Mouse (Mus musculus): ENCODE measurements at regions not wholly inside any gene's neighbourhood (a gene's known extent, or its start where the extent isn't known, plus 50 kb on each side); places are given as distances from the start of the nearest gene placed in this dataset.
A peak's percentile ranks its signal among the peaks of the same experiment; 100 is the strongest.

GRCm38 (mm10) chr9:67620945-67621344, 61.4 kb upstream of the Tln2 start:
- H3K36me3 ChIP-seq (ENCODE audit: insufficient read depth, low read length), result no peaks in the 10 kb centered on the region
- ATAC-seq (ENCODE audit: low FRiP score), result no peak
- DNase-seq (ENCODE audit: low spot score), result no peak
- no peak overlapping the region for H3K4me3 ChIP-seq (ENCODE audit: low read depth, low read length)
- no peaks in the 10 kb centered on the region for H3K27me3 ChIP-seq (ENCODE audit: insufficient read depth, low read length)
- H3K4me2 ChIP-seq (ENCODE audit: low read depth, low read length, poor library complexity, severe bottlenecking), result no peak overlapping the region
- no peak overlapping the region for H3K9ac ChIP-seq (replicated peaks; ENCODE audit: low read length, poor library complexity, severe bottlenecking)
- H3K9me3 ChIP-seq (ENCODE audit: low read length), result no peaks in the 10 kb centered on the region
- TF ChIP-seq CTCF (IDR thresholded peaks at IDR 0.05), result no peak
- no peak overlapping the region for H3K27ac ChIP-seq (ENCODE audit: low read depth, low read length)
- peaks cover 8% of the 10 kb centered on the region; the same call in 1 of the 2 replicates for H3K4me1 ChIP-seq (ENCODE audit: insufficient read depth, low read length)
- 72% methylated on average over 3 of the region's 3 CpGs for WGBS

- no peak overlapping the region for H3K27ac ChIP-seq (ENCODE audit: low read depth, low read length)
- no peak for DNase-seq (ENCODE audit: low spot score)
- 76% methylated on average over 2 of the region's 2 CpGs for WGBS
- H3K4me2 ChIP-seq (ENCODE audit: low read depth, low read length, poor library complexity, severe bottlenecking), result no peak overlapping the region
- ATAC-seq (ENCODE audit: low FRiP score), result no peak
- H3K36me3 ChIP-seq (ENCODE audit: insufficient read depth, low read length), result no peaks in the 10 kb centered on the region
- peaks cover 11% of the 10 kb centered on the region for H3K4me1 ChIP-seq (ENCODE audit: insufficient read depth, low read length)
- H3K4me3 ChIP-seq (ENCODE audit: low read depth, low read length), result no peak overlapping the region
- H3K27me3 ChIP-seq (ENCODE audit: insufficient read depth, low read length), result no peaks in the 10 kb centered on the region
- no peak overlapping the region for H3K9ac ChIP-seq (replicated peaks; ENCODE audit: low read length, poor library complexity, severe bottlenecking)
- no peaks in the 10 kb centered on the region for H3K9me3 ChIP-seq (ENCODE audit: low read length)
- no peak for TF ChIP-seq CTCF (IDR thresholded peaks at IDR 0.05)
Observed at GRCm38 (mm10) chr9:67627196-67627595, 67.7 kb upstream of the Tln2 start.

GRCm38 (mm10) chr9:67629624-67630023, 70.1 kb upstream of the Tln2 start:
- no peak overlapping the region for H3K4me2 ChIP-seq (ENCODE audit: low read depth, low read length, poor library complexity, severe bottlenecking)
- no peak overlapping the region for H3K27ac ChIP-seq (ENCODE audit: low read depth, low read length)

GRCm38 (mm10) chr9:67630173-67630572, 70.7 kb upstream of the Tln2 start:
- WGBS, result 82% methylated on average over 3 of the region's 3 CpGs
- DNase-seq (ENCODE audit: low spot score), result no peak
- Histone ChIP-seq H3K27me3 (ENCODE audit: insufficient read depth, low read length) (no peaks in the 10 kb centered on the region), H3K4me2 (ENCODE audit: low read depth, low read length, poor library complexity, severe bottlenecking) (no peak overlapping the region), H3K9me3 (ENCODE audit: low read length) (no peaks in the 10 kb centered on the region), H3K9ac (replicated peaks; ENCODE audit: low read length, poor library complexity, severe bottlenecking) (no peak overlapping the region), H3K4me1 (ENCODE audit: insufficient read depth, low read length) (peaks cover 6% of the 10 kb centered on the region), H3K4me3 (ENCODE audit: low read depth, low read length) (no peak overlapping the region), H3K36me3 (ENCODE audit: insufficient read depth, low read length) (no peaks in the 10 kb centered on the region), H3K27ac (ENCODE audit: low read depth, low read length) (no peak overlapping the region)
- no peak for ATAC-seq (ENCODE audit: low FRiP score)
- TF ChIP-seq CTCF (IDR thresholded peaks at IDR 0.05), result no peak

More at GRCm38 (mm10) chr9:67629624-67630023, 70.1 kb upstream of the Tln2 start:
- WGBS, result 32% methylated on average over 6 of the region's 6 CpGs
- ATAC-seq (ENCODE audit: low FRiP score) (no peak), DNase-seq (ENCODE audit: low spot score) (no peak)
- H3K4me1 ChIP-seq (ENCODE audit: insufficient read depth, low read length), result peaks cover 6% of the 10 kb centered on the region
- TF ChIP-seq CTCF (IDR thresholded peaks at IDR 0.05), result no peak
- H3K9ac ChIP-seq (replicated peaks; ENCODE audit: low read length, poor library complexity, severe bottlenecking), result no peak overlapping the region
- no peaks in the 10 kb centered on the region for H3K9me3 ChIP-seq (ENCODE audit: low read length)
- no peak overlapping the region for H3K4me3 ChIP-seq (ENCODE audit: low read depth, low read length)
- no peaks in the 10 kb centered on the region for H3K27me3 ChIP-seq (ENCODE audit: insufficient read depth, low read length)
- no peaks in the 10 kb centered on the region for H3K36me3 ChIP-seq (ENCODE audit: insufficient read depth, low read length)

- Histone ChIP-seq H3K9ac (replicated peaks; ENCODE audit: low read length, poor library complexity, severe bottlenecking) (peak overlapping the region; percentile 54; the same call in 1 of the 2 replicates), H3K27ac (ENCODE audit: low read depth, low read length) (no peak overlapping the region), H3K9me3 (ENCODE audit: low read length) (no peaks in the 10 kb centered on the region), H3K27me3 (ENCODE audit: insufficient read depth, low read length) (no peaks in the 10 kb centered on the region), H3K36me3 (ENCODE audit: insufficient read depth, low read length) (no peaks in the 10 kb centered on the region), H3K4me1 (ENCODE audit: insufficient read depth, low read length) (peaks cover 6% of the 10 kb centered on the region), H3K4me3 (ENCODE audit: low read depth, low read length) (peak overlapping the region; percentile 58), H3K4me2 (ENCODE audit: low read depth, low read length, poor library complexity, severe bottlenecking) (peak overlapping the region; percentile 80)
- no peak for TF ChIP-seq CTCF (IDR thresholded peaks at IDR 0.05)
- ATAC-seq (ENCODE audit: low FRiP score) (no peak), DNase-seq (ENCODE audit: low spot score) (no peak)
- WGBS, result 2% methylated on average over 6 of the region's 6 CpGs
Observed at GRCm38 (mm10) chr9:67631741-67632243, 72.3 kb upstream of the Tln2 start.

- peak overlapping the region; percentile 58 for H3K4me3 ChIP-seq (ENCODE audit: low read depth, low read length)
- no peak for TF ChIP-seq CTCF (IDR thresholded peaks at IDR 0.05)
- H3K4me2 ChIP-seq (ENCODE audit: low read depth, low read length, poor library complexity, severe bottlenecking), result peak overlapping the region; percentile 80
- H3K9me3 ChIP-seq (ENCODE audit: low read length), result no peaks in the 10 kb centered on the region
- no peaks in the 10 kb centered on the region for H3K27me3 ChIP-seq (ENCODE audit: insufficient read depth, low read length)
- peak overlapping the region; percentile 65 for H3K27ac ChIP-seq (ENCODE audit: low read depth, low read length)
- peak overlapping the region; percentile 54 for H3K9ac ChIP-seq (replicated peaks; ENCODE audit: low read length, poor library complexity, severe bottlenecking)
- peaks cover 6% of the 10 kb centered on the region for H3K4me1 ChIP-seq (ENCODE audit: insufficient read depth, low read length)
- WGBS, result 1% methylated on average over 38 of the region's 40 CpGs
- DNase-seq (ENCODE audit: low spot score), result peak; percentile 26
- H3K36me3 ChIP-seq (ENCODE audit: insufficient read depth, low read length), result no peaks in the 10 kb centered on the region
- peak; percentile 57 for ATAC-seq (ENCODE audit: low FRiP score)
Observed at GRCm38 (mm10) chr9:67632521-67633025, 73.1 kb upstream of the Tln2 start.

Data from midbrain, postnatal 0 days (tissue).